Mouse (Mus musculus) hindbrain, embryonic 10.5 days (tissue): ENCODE measurements at regions not wholly inside any gene's neighbourhood (a gene's known extent, or its start where the extent isn't known, plus 50 kb on each side); places are given as distances from the start of the nearest gene placed in this dataset.
A peak's percentile ranks its signal among the peaks of the same experiment; 100 is the strongest.

Source experiments
- DNase-seq: peaks from one replicate; pipeline ENCODE4 v3.0.0-alpha.2; 2017; ENCODE audit warnings: low spot score
- H3K27ac ChIP-seq: fragments of 300-500 bp; sonication (generic); 2 replicates; pipeline ENCODE4 v1.5.1; 2016; ENCODE audit warnings: mild to moderate bottlenecking, moderate library complexity
- H3K27me3 ChIP-seq: fragments of 300-500 bp; sonication (generic); 2 replicates; pipeline ENCODE4 v1.6.1; 2016; ENCODE audit warnings: mild to moderate bottlenecking; ENCODE audit not compliant: poor library complexity, insufficient read depth, severe bottlenecking
- H3K36me3 ChIP-seq: fragments of 300-500 bp; sonication (generic); 2 replicates; pipeline ENCODE4 v1.6.1; 2016; ENCODE audit warnings: mild to moderate bottlenecking, moderate library complexity
- H3K4me1 ChIP-seq: fragments of 300-500 bp; sonication (generic); replicated peaks from 2 replicates; pipeline ENCODE4 v1.6.1; 2016; ENCODE audit warnings: mild to moderate bottlenecking
- H3K4me3 ChIP-seq: fragments of 300-500 bp; sonication (generic); 2 replicates; pipeline ENCODE4 v1.5.1; 2016; ENCODE audit warnings: mild to moderate bottlenecking, moderate library complexity
- H3K9me3 ChIP-seq: fragments of 300-500 bp; sonication (generic); 2 replicates; pipeline ENCODE4 v1.6.1; 2016; ENCODE audit warnings: mild to moderate bottlenecking, moderate library complexity
- WGBS: fragments of 180-500 bp; shearing (Covaris S2); methylation state at CpG from one replicate; pipeline ENCODE4 v1.1.7; 2016; 5-methylcytosine and 5-hydroxymethylcytosine counted together

DNA sequence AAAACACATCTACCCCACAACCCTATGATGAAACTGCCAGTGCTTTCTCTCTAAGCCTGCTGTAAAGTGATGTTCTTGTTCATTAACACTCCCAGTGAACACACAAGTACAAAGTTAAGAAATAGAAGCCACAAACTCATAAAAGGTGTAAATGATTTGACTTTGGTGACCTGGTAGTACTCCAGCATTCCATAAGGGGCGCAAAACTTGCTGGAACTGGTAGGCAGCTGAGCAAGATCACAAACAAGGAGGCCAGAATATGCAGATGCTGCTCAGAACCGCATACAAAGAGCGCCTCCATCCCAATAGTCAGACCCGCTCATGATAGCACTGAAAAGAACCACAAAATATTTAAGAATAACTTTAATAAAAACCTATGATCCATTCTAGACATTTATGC lies 561.6 kb upstream of the Mgmt start:
- H3K27ac ChIP-seq = no peak overlapping the region
- no peaks in the 10 kb centered on the region; the same call in 1 of the 2 replicates for H3K4me1 ChIP-seq
- H3K27me3 ChIP-seq = no peaks in the 10 kb centered on the region
- H3K4me3 ChIP-seq = no peak overlapping the region
- 52% methylated on average over 4 of the region's 4 CpGs for WGBS
- H3K9me3 ChIP-seq = no peaks in the 10 kb centered on the region
- H3K36me3 ChIP-seq = no peaks in the 10 kb centered on the region
- peak; percentile 13 for DNase-seq

DNA sequence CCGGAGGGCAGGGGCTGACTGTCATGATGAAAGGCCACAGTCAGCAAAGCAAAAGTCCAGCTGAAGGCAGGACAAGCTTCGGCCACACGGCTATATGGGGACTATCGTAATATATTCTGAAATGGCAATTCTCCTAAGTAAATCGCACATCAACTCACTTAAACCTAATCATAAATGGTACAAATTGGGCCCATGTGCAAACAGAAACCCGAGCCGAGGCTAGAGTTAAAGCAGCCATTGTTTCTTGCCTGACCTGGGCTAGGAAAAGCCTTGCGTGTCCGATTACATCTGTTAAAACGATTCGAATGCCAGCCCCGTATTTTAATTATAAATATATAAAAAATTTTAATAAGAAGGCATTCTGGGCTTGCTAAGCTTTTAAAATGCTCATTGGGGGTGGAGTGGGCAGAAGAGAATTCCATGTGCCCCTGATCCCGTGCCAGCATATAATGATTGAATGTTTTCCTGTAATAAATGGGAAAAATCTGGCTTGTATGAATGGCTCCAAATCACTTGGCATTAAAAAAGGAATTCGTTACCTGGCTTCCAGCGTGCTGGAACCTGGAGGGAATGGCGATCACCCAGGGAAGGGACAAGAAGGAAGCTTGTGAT lies 552.7 kb upstream of the Mgmt start:
- Histone ChIP-seq H3K36me3 (no peaks in the 10 kb centered on the region), H3K9me3 (no peaks in the 10 kb centered on the region), H3K4me1 (peaks cover 28% of the 10 kb centered on the region), H3K27ac (peak overlapping the region; percentile 71), H3K4me3 (no peak overlapping the region), H3K27me3 (no peaks in the 10 kb centered on the region)
- WGBS = 66% methylated on average over 16 of the region's 16 CpGs
- DNase-seq = no peak

DNA sequence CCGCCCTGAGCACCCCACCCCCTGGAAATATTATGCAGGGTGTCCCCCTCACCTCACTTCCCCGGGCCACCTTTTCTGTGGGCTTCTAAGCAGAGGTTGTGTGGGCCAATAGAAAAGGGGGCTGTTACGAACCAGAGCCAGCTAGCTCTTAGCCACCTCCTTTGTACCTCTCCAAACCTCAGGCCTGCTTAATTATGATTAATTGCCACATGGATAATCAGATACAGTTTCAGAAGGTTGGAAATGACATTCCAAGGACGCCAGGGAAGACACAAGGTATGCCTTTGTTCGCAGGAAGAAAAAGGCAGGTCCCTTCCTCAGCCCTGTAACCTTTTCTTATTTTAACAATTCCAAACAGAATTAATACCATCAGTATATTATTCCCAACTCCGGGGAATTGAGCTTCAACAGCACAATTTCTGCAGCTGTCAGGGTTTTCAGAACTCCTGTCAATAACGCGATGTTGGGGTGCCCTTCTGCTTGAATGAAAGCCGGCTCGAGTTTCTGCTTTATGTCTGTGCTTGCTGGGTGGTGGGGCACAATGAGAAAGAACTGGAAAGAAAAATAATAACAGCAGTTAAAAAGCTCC lies 552.1 kb upstream of the Mgmt start:
- peak overlapping the region; percentile 71 for H3K27ac ChIP-seq
- H3K4me1 ChIP-seq = peaks cover 30% of the 10 kb centered on the region
- no peaks in the 10 kb centered on the region for H3K9me3 ChIP-seq
- 50% methylated on average over 10 of the region's 10 CpGs for WGBS
- H3K27me3 ChIP-seq = no peaks in the 10 kb centered on the region
- H3K4me3 ChIP-seq = no peak overlapping the region
- no peak for DNase-seq
- no peaks in the 10 kb centered on the region for H3K36me3 ChIP-seq

DNA sequence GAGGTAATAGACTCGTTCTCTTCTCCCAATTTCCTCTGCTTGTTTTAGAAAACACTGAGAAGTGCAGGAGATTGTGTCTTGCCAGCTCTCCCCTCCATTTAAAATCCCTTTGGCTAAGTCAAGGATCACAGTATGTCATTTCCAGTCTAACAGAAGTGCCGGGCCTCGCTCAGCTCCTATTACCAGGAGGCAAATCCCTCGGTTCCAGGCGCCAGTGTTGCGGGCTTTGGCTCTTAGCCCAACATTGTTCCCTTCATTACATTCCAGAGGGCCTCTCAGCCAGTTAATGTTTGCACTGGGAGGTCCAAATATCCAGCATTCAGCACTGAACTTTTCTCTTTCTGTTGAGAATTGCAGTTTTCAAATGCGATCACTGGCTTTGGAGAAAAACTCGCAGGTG lies 551.6 kb upstream of the Mgmt start:
- no peaks in the 10 kb centered on the region for H3K27me3 ChIP-seq
- no peak overlapping the region for H3K4me3 ChIP-seq
- 29% methylated on average over 8 of the region's 8 CpGs for WGBS
- DNase-seq = peak; percentile 51
- no peaks in the 10 kb centered on the region for H3K36me3 ChIP-seq
- no peaks in the 10 kb centered on the region for H3K9me3 ChIP-seq
- peaks cover 35% of the 10 kb centered on the region for H3K4me1 ChIP-seq
- peak overlapping the region; percentile 71 for H3K27ac ChIP-seq

DNA sequence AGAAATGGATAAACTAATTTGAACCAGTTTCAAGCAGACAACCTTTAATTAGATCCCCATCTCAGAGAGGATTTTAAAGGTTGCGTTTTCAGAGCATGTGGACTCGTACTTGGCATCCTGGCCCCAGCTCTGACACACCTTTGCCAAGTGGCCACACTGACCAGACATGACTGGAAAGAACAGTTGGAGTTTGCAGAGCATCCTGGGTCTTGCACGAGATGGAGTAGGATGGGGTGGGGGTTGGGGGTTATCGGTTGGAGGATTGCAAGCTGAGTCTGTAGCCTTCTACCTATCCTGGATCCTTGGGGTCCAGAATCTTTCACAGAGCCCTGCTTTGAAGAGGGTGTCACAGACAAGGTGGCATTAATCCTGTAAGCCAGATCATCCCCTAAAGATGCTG lies 550.9 kb upstream of the Mgmt start:
- peak overlapping the region; percentile 45; the same call in 1 of the 2 replicates for H3K27ac ChIP-seq
- no peaks in the 10 kb centered on the region for H3K27me3 ChIP-seq
- WGBS = 87% methylated on average over 4 of the region's 4 CpGs

DNA sequence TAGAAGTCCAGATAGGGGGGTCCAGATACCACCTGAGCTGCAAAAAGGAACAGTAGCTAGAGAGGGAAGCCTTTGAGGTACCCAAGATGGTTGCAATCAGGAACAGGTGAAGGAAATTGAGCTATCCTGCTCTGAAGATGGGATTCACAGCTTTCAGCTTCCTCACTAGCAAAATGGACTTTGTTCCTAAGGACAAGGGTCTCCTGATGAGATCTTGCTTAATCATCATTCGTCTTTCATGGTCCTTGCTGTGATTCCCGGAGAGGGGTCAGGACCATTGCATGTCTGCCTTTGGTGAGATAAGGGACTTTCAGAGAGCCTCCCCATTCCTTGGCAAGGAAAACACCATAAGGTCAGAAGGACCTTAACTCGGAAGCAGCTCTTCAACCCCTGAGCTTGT lies 549.4 kb upstream of the Mgmt start:
- peaks cover 43% of the 10 kb centered on the region for H3K4me1 ChIP-seq
- no peaks in the 10 kb centered on the region for H3K9me3 ChIP-seq
- WGBS = 83% methylated on average over 3 of the region's 3 CpGs
- H3K4me3 ChIP-seq = no peak overlapping the region
- H3K27me3 ChIP-seq = no peaks in the 10 kb centered on the region
- no peak for DNase-seq
- H3K27ac ChIP-seq = no peak overlapping the region
- H3K36me3 ChIP-seq = no peaks in the 10 kb centered on the region

More for the DNA sequence above, 550.9 kb upstream of the Mgmt start:
- H3K36me3 ChIP-seq = no peaks in the 10 kb centered on the region
- no peak for DNase-seq
- H3K4me3 ChIP-seq = no peak overlapping the region
- peaks cover 41% of the 10 kb centered on the region for H3K4me1 ChIP-seq
- H3K9me3 ChIP-seq = no peaks in the 10 kb centered on the region

DNA sequence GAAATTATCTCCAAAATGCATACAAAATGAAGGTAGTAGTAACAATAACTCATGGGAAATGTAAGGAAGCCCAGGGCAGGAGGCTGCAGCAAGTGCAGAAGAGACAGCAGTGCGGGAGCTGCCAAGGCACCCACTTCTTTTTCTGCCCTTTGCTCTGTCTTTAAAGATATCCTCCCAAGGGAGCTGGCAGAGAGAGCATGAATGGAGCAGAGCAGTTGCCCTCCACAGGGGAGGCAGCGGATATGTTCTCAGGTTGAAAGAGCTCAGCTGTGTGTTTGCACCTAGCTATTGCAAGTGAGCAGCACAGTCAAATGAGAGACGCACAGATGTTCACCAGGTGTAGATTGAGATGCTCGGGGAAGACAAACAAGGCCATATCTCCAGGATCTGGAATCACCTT lies 547.9 kb upstream of the Mgmt start:
- DNase-seq = no peak
- Histone ChIP-seq H3K9me3 (no peaks in the 10 kb centered on the region), H3K27me3 (no peaks in the 10 kb centered on the region), H3K36me3 (no peaks in the 10 kb centered on the region), H3K4me1 (peaks cover 35% of the 10 kb centered on the region), H3K4me3 (no peak overlapping the region), H3K27ac (no peak overlapping the region)
- 70% methylated on average over 4 of the region's 4 CpGs for WGBS

DNA sequence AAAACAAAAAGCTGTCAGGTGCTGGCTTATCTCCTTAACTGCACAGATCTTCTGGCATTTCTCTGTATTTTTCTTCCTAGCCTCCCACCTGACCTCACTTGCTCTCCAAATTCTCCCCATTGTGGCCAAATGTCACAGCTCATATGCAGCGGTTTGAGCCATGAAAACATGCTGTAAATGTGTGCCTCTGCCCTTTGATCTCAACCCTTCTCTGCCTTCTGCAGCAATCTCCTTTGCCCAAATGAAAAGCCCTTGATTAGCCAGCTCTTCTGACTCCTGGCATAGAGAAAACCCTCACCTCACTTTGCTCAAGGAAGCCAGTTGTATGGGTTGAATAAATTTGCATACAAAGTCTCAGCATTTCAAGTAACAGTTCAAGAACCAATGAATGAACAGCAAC lies 546.1 kb upstream of the Mgmt start:
- no peak for DNase-seq
- Histone ChIP-seq H3K27me3 (no peaks in the 10 kb centered on the region), H3K4me1 (peaks cover 18% of the 10 kb centered on the region), H3K9me3 (no peaks in the 10 kb centered on the region), H3K27ac (no peak overlapping the region), H3K4me3 (no peak overlapping the region), H3K36me3 (no peaks in the 10 kb centered on the region)
- WGBS = 41% methylated on average over 1 of the region's 1 CpGs

DNA sequence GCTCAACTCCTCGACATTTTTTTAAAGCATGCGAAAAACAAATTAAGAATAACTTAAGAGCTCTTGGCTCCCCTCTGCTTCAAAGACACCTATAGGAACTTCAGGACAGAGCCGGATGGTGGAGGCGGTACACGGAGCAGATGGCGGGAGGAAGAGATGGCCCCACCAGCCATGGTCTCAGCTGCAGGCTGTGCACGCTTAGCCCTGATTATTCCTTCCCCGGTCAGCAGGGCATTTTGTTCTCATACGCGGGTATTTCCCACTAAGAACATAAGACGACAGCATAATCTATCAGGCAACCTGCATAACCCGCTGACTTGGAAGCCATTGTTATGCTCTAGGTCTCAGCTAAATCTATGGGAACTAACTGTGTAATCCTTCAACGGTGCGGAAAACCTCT lies 544.8 kb upstream of the Mgmt start:
- no peaks in the 10 kb centered on the region for H3K27me3 ChIP-seq
- WGBS = 83% methylated on average over 14 of the region's 14 CpGs
- H3K36me3 ChIP-seq = no peaks in the 10 kb centered on the region

DNA sequence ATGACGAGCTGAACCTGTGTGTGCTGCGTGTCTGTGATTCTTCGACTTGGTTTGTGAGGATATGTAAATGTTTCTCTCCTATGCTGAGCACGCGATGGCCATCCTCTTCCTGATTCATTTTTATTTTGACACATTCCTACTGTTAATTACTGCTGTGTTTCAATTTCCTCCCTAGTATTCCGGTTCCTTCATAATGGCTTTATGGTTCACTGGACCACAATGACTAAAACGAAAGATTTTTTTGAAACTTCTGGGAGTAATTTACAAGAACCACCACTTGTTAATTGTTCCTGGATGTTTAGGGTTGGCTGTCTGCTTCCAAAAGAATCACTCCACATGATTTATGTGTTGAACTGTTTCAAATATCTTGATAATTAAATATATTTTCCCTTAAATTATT lies 537.4 kb upstream of the Mgmt start:
- no peak overlapping the region for H3K4me3 ChIP-seq
- DNase-seq = no peak
- 76% methylated on average over 7 of the region's 7 CpGs for WGBS
- no peaks in the 10 kb centered on the region for H3K36me3 ChIP-seq
- no peak overlapping the region for H3K27ac ChIP-seq
- no peaks in the 10 kb centered on the region for H3K4me1 ChIP-seq
- no peaks in the 10 kb centered on the region for H3K27me3 ChIP-seq
- no peaks in the 10 kb centered on the region for H3K9me3 ChIP-seq

More for the DNA sequence above, 544.8 kb upstream of the Mgmt start:
- Histone ChIP-seq H3K9me3 (no peaks in the 10 kb centered on the region), H3K27ac (no peak overlapping the region), H3K4me1 (peaks cover 18% of the 10 kb centered on the region), H3K4me3 (no peak overlapping the region)
- no peak for DNase-seq

DNA sequence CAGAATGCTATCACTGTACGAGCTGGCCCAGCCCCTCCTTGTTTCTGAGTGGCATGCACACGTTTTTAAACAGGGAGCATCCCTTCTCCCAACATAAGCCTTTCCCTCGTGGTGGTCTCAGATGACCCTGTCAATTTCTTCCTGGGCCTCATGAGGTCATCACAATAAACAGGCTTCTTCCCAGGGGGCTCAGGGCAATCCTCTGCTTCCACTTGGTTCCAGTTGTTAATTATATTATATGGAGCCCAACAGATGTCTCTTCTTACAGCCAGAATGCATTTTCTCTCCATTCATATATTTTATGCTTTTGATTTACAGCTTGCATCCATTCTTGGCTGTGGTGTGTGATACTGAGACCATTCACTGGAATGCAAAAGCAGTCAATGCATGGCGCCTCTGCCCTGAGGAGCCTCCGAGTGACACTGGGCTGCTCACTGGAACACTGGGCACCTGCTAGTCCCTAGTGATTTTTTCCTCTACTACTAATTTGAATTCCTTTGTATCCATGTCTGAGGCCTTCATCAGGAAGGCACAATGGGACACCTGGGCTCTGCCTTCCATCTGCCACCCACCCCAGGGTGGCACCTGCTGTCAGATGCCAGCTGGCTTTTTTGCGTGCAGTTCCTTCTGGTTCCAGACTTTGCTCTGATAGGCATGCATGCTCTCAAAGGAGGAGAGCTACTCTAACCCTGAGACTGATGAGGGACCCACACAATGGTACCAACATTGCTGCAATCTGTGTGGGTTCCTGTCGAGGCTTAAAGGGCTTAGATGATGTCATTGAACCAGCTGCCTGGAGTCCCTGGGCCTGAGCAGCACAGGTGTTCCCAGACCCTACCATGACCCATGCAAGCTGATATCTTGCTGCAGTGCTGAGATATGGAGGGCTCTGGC lies 528.8 kb upstream of the Mgmt start:
- H3K4me1 ChIP-seq = peaks cover 16% of the 10 kb centered on the region
- DNase-seq = peak; percentile 18
- no peaks in the 10 kb centered on the region for H3K27me3 ChIP-seq
- H3K4me3 ChIP-seq = no peak overlapping the region
- H3K36me3 ChIP-seq = no peaks in the 10 kb centered on the region
- 62% methylated on average over 7 of the region's 7 CpGs for WGBS
- H3K27ac ChIP-seq = no peak overlapping the region; the same call in 1 of the 2 replicates
- H3K9me3 ChIP-seq = no peaks in the 10 kb centered on the region

DNA sequence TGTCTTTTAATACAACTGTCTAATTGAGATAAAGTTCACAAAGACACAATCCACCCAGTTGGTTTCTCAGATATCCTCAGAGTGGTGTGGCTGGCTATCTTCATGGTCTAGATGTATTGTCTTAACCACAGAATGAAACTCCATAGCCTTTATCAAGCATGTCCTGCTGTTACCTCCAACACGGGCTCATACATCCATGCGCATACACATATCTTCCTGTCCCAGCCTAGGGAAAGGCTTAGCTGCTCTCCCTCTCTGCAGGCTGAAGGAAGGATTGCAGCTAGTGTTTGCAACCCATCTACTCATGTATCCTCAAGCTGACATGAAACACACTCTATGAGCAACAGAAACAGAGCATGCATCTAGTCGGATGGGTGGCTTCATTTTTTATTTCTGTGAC lies 517.2 kb upstream of the Mgmt start:
- Histone ChIP-seq H3K4me1 (no peaks in the 10 kb centered on the region), H3K27ac (no peak overlapping the region), H3K27me3 (no peaks in the 10 kb centered on the region), H3K9me3 (no peaks in the 10 kb centered on the region), H3K4me3 (no peak overlapping the region), H3K36me3 (no peaks in the 10 kb centered on the region)
- no peak for DNase-seq
- 84% methylated on average over 3 of the region's 3 CpGs for WGBS

DNA sequence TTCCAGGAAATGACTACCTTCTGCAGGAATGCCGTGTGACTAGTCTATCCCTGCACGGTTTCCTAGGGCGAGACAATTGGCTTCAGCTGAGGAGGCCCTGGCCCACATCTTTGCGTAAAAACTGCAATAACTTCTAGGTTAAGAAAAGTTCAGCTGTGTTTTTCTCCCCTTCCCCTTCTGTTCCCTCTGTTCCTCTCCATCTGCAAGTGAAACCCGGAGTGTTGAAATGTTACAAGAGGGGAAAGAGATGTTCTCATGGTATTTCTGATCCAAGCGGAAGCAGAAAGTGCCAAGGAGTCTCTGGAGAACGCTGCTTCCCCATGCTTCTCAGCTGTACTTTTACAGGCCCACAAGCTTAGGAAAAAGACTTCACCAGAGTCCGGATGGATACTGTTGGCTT lies 516.7 kb upstream of the Mgmt start:
- Histone ChIP-seq H3K4me3 (no peak overlapping the region), H3K27me3 (no peaks in the 10 kb centered on the region), H3K9me3 (no peaks in the 10 kb centered on the region), H3K36me3 (no peaks in the 10 kb centered on the region), H3K4me1 (no peaks in the 10 kb centered on the region), H3K27ac (no peak overlapping the region)
- DNase-seq = no peak
- 80% methylated on average over 8 of the region's 8 CpGs for WGBS
